Mouse (Mus musculus): ENCODE results near the gene Pcsk7.

The Pcsk7 gene

DNA sequence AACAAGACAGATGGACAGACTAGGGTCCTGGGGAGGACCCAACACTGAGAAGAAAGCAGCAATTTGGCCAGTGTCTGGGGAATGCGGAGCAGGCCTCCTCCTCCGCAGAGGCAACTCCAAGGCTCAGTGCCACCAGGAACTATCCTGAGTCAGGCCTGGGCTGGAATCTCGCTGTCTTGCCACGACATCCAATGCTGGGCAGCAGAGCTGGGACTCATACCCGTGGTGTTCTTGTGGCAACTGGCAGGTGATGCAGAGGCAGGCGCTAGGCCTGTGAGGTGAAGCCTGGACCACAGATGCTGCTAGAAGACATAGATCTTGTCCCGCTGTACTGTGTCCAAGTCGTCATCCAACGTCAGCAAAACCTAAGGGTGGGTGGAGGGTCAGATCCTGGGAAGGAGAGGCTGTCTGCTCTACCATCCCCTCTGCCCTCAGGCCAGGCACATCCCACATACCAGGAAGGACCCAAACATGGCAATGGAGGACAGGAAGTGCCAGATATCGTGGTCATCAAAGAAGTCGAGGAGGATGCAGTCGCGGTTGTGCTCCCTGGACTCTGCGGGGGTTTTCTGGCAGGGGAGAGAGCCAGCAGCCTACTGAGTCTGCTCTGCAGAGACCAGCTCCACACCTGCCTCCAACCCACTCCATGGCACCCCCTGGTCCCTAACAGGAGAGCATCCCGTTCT lies 32.8 kb downstream of the Pcsk7 start:
- no peak for DNase-seq (ENCODE audit: low spot score)

DNA sequence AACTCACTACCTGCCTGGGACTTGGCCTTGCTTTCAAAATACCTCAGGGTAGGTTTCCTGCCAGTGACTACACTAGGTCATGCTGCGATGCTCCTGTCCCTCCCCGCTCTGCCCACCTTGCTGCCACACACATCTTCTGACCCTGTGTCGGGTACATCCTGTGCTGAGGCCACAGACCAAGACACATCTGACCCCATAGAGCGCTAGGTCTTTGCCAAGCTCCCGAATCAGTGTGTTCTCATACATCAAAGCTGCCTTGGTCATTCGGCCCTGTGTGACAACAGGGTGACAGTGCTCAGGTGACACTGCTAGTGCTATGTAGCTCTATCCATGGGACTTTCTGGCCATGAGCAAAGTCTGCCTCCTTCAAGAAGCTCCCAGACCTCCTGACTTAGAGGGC lies 33.5 kb downstream of the Pcsk7 start:
- DNase-seq (ENCODE audit: low spot score), result no peak

GRCm38 (mm10) chr9:45941329-45941888 lies 35.1 kb downstream of the Pcsk7 start:
- no peak for DNase-seq (ENCODE audit: low spot score)

DNA sequence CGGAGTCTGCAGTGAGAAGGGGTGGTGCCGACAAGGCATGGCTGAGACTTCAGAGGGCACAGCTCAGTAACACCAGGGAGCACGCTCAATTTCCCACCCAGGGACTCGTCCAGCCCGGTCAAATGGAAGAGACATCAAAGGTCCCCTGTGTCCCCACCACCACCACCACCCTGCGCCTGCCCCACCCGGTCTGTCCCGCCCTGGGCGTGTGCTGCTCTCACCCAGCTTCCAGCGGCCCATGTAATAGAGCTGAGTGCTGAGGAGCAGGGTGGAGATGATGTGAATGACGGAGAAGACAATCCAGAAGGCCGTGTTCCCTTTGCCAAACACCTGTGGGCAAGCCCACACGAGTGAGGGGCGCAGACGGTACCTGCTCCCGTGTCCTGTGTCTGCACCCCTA lies 36.2 kb downstream of the Pcsk7 start:
- no peak for DNase-seq (ENCODE audit: low spot score)

GRCm38 (mm10) chr9:45942916-45943315 lies 36.6 kb downstream of the Pcsk7 start:
- DNase-seq (ENCODE audit: low spot score), result no peak

DNA sequence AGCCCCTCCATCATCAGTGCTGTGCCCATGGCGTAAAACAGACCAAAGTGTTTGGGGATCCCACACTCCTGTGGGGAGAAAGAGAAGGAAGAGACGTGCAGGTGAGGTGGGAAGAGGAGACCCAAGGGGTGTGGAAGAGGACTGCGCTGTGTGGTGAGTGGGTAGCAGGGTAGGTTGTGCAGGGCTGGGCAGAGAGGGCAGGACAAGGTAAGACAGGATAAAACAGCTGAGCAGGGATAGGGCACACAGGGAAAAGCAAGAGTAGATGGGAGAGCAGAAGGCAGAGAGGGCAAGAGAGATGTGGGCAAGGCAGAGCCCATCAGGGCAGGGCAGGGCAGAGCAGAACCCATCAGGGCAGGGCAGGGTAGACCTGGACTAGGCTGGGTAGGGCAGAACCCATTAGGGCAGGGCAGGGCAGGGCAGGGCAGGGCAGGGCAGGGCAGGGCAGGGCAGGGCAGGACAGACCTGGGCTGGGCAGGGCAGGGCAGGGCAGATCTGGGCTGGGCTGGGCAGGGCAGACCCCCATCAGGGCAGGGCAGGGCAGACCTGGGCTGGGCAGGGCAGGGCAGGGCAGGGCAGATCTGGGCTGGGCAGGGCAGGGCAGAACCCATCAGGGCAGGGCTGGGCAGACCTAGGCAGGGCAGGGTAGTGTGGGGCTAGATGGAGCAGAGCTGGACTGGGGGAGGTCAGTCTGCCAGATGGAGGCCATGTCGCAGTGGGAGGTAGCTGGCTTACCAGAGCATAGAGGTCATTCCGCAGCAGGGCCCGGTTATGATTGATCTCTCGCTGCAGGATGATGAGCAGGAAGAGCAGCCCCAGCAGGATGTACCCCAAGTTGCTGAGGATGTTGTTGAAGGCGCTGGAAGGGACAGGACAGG lies 37.6 kb downstream of the Pcsk7 start:
- DNase-seq (ENCODE audit: low spot score), result no peak

DNA sequence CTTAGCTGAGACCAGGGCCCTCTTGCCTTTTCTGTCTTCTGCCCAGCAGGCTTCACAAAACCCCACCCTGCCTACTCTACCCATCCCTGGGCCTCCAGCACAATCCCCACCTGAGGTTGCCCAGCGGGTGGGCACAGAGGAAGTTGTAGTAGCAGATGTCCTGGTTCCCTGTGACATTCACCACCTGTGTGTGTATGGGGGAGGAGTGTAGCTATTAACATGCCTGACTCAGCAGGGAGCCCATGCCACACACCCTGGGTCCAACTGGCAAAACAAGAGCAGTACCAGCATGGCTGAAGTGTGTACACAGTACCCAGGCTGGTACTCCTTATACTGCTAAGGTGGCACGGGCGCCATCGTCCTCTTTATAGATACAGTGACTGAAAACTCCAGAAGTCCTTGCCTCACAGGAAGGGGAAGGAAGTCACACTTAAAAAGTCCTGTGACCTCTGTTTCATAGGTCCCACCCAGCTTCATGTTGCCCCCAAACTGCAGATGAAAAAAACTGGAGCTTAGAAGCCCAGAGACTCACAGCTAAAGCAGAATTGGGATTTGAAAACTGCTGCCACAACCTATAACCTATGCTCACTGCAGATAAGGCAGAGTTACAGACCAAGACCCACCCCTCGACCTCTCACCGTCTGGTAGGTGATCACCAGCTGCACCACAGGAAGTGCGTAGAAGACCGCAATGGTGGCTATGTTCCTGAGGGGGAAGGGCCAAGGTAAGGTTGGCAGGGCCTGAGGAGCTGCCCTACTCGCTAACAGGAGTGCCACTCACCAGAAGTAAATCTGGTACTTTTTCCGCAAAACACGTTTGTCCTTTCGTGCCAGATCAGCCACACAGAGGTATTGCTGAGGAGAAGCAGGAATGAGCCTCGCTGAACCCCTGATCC lies 38.5 kb downstream of the Pcsk7 start:
- DNase-seq (ENCODE audit: low spot score), result no peak

DNA sequence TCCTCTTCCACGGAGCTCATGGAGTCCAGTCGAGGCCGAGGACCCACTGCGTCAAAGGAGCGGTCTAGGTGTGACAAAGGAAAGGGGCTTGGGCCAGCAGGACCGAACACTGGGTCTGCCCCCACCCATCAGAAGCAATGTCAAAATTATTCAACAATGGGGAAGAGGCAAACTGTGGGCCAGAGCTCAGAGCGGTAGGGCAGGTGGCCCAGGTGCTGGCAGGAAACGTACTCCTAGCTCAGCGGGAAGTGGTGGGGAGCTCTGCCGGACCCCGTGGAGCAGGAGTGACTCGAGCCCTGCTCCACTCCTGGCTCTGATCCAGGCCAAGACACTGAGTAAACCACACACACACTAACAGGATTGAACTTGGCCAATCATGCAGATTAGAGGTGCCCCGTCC lies 39.4 kb downstream of the Pcsk7 start:
- DNase-seq (ENCODE audit: low spot score), result no peak

GRCm38 (mm10) chr9:45946182-45946871 lies 40.0 kb downstream of the Pcsk7 start:
- DNase-seq (ENCODE audit: low spot score), result no peak

DNA sequence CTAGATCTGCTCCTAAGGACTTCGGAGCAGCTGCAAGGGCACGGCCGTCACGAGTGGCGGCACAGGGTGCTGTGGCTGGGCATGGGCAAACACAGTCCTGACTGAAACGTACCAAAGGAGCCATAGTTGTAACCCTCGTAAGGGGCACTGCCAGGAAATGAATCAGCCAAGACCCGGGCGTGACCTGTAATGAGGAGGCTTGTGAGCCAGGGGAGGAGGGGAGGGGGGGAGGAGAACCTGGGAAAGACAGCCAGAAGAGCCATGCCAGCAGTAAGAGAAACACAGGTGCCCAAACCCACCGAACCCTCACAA lies 40.5 kb downstream of the Pcsk7 start:
- DNase-seq (ENCODE audit: low spot score), result no peak

GRCm38 (mm10) chr9:45952057-45952456 lies 45.8 kb downstream of the Pcsk7 start:
- DNase-seq (ENCODE audit: low spot score), result no peak

GRCm38 (mm10) chr9:45952890-45953289 lies 46.6 kb downstream of the Pcsk7 start:
- DNase-seq (ENCODE audit: low spot score), result no peak

- DNase-seq (ENCODE audit: low spot score), result no peak
These were observed 47.4 kb downstream of the Pcsk7 start for GRCm38 (mm10) chr9:45953511-45954293.

- peak; percentile 43 for DNase-seq (ENCODE audit: low spot score)
These were observed 48.2 kb downstream of the Pcsk7 start for GRCm38 (mm10) chr9:45954294-45955106.

DNA sequence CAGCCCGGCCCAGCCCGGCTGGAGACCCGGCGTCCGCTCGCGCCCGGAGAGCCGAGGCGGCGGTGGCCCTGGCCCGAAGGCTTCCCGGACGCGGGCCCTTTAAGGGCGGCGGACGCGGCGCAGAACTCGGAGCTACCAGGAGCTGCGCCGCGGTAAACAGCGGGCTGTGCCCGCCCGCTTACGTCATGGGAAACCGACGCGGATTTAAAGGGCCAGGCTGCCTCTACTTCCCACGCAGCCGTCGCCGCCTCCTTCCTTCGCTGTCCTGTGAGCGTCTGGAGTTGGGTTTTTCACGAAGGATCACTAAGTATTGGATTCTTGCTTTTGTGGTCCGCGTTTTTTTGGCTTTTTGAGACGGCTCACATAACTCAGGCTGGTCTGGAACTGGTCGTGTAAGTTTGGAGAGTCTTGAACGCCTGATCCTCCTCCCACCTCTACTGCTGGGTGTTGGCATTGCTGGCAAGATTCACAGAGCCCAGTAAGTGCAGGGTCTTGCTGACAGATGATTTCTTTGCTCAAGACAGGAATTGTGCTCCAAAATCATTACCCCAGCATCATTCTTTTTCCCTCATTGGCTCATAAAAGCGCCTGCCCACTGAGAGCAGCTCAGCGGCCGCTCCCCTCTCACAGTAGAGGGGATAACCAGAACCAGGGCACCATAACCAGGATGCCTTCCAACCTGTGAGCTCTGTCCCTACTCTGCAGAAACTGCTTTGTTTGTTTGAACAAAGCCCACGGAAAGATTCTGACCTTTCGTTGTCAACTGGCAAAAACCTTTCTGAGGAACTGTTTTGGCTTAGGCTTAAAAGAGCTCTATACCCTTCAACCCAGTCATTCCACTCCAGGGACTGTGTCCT lies 49.0 kb downstream of the Pcsk7 start, which contains the start of gene Sidt2:
Sidt2 (minus strand) TSS at position 152 of the 857 bp plus-strand sequence.
- peak; percentile 92 for DNase-seq (ENCODE audit: low spot score)

DNA sequence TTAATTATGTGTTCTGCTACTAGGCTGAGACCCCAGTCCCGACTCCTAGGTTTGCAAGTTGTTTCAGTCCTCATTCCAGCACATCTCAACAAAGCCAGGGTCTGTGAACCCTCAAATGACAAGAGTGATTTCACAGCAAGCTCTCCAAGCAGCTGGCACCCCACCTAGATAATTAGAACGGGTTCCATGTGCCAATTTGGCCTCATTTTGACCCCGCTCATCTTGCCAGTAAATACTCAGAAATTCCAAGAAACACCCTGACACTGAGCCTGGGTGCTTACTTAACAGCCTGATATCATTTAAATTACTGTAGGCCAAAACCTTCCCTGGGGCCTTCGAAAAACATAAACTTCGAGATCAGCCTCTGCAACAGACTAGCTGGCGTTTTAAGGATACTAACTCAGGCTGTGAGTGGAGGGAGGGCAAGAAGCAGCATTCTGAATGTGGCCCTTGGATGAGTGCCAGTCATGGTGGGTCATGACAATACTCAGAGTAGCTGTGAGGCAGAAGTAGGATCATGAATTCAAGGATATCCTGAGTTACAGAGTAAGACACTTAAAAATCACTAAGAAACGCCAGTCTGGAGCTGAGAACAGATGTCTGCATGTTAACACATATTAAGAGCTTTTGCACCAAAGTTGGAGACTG lies 51.9 kb downstream of the Pcsk7 start:
- no peak for DNase-seq (ENCODE audit: low spot score)

- no peak for DNase-seq (ENCODE audit: low spot score)
These were observed 52.6 kb downstream of the Pcsk7 start for GRCm38 (mm10) chr9:45958851-45959250.

DNA sequence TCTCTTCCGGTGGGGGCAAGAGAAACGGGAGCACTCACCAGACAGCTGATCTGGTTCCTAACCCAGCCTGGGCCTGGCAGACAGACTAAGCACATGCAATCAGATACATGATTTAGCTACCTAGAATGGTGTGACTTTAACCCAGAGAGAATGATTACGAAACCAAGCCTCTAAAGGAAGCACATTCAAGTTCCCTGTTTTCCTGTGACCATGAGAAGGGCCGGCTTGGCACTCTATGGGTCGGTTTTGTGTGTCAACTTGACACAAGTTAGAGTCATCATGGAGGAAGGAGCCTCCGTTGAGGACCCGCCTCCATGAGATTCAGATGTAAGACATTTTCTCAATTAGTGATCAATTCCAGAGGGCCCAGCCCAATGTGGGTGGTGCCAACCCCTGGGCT lies 53.4 kb downstream of the Pcsk7 start:
- DNase-seq (ENCODE audit: low spot score), result no peak

All from layer of hippocampus, adult 11-12 months (tissue).